Mouse (Mus musculus) stomach, embryonic 16.5 days (tissue): ENCODE results near the gene Ccdc85c. TPM values are rescaled to one million over a fixed set of nuclear protein-coding genes. Genes with fewer than 3 reads are reported as not detected.

ENCODE experiments used
- ATAC-seq: fragments of 200-750 bp; cut with Nextera tagmentation; 2 replicates; pipeline ENCODE4 v1.8.0; 2017; ENCODE audit warnings: moderate number of reproducible peaks, moderate TSS enrichment; ENCODE audit not compliant: insufficient read depth, low FRiP score
- H3K27ac ChIP-seq: fragments of 300-500 bp; sonication (generic); 2 replicates; pipeline ENCODE4 v1.5.1; 2014; ENCODE audit warnings: low read length
- H3K27me3 ChIP-seq: fragments of 300-500 bp; sonication (generic); 2 replicates; pipeline ENCODE4 v1.6.1; 2014; ENCODE audit warnings: low read length, control low read depth, mixed read lengths; ENCODE audit not compliant: control insufficient read depth, insufficient read depth
- H3K36me3 ChIP-seq: fragments of 300-500 bp; sonication (generic); 2 replicates; pipeline ENCODE4 v1.6.1; 2014; ENCODE audit warnings: low read length; ENCODE audit not compliant: control insufficient read depth, insufficient read depth
- H3K4me1 ChIP-seq: fragments of 300-500 bp; sonication (generic); 2 replicates; pipeline ENCODE4 v1.6.1; 2014; ENCODE audit warnings: low read length, control low read depth, mixed read lengths; ENCODE audit not compliant: control insufficient read depth, insufficient read depth
- H3K4me2 ChIP-seq: fragments of 300-500 bp; sonication (generic); 2 replicates; pipeline ENCODE4 v1.6.1; 2014; ENCODE audit warnings: low read depth, low read length, mixed read lengths
- H3K4me3 ChIP-seq: fragments of 300-500 bp; sonication (generic); replicated peaks from 2 replicates; pipeline ENCODE4 v1.5.1; 2014; ENCODE audit warnings: mild to moderate bottlenecking, low read length
- H3K9ac ChIP-seq: fragments of 300-500 bp; sonication (generic); 2 replicates; pipeline ENCODE4 v1.6.1; 2014; ENCODE audit warnings: low read length
- H3K9me3 ChIP-seq: fragments of 300-500 bp; sonication (generic); replicated peaks from 2 replicates; pipeline ENCODE4 v1.6.1; 2016; ENCODE audit warnings: low read length, control low read depth; ENCODE audit not compliant: control insufficient read depth
- WGBS: fragments of 180-500 bp; shearing (Covaris S2); extraction: QIAGEN DNeasy Blood & Tissue Kit; methylation state at CpG from one replicate; pipeline ENCODE4 v1.1.7; 2014; 5-methylcytosine and 5-hydroxymethylcytosine counted together
- polyA plus RNA-seq: library from polyadenylated mRNA; unstranded; fragments of >200 nt; fragmentation: Nextera tagmentation; extraction: Ambion mirVana; gene quantifications from 2 replicates; pipeline ENCODE4 v1.2.1, GENCODE M21; 2015

Gene Ccdc85c
- polyA plus RNA-seq, 1 experiment from 2014 or later: 6.9 TPM

- Histone ChIP-seq H3K36me3 (no peaks in the 10 kb centered on the region), H3K9me3 (no peaks in the 10 kb centered on the region), H3K4me3 (no peak overlapping the region), H3K27me3 (no peaks in the 10 kb centered on the region), H3K9ac (no peak overlapping the region), H3K4me2 (no peak overlapping the region), H3K4me1 (peaks cover 31% of the 10 kb centered on the region), H3K27ac (no peak overlapping the region)
- ATAC-seq: no peak
- 54% methylated on average over 8 of the region's 8 CpGs for whole genome bisulfite sequencing
These were observed 100.4 kb downstream of the Ccdc85c start for GRCm38 (mm10) chr12:108174606-108175505.

GRCm38 (mm10) chr12:108172639-108173038 is 102.6 kb downstream of the Ccdc85c start:
- ATAC-seq: no peak
- 50% methylated on average over 4 of the region's 4 CpGs for WGBS

GRCm38 (mm10) chr12:108171336-108171735 is 103.9 kb downstream of the Ccdc85c start:
- Histone ChIP-seq H3K4me2 (no peak overlapping the region), H3K9ac (no peak overlapping the region), H3K27ac (no peak overlapping the region), H3K4me3 (no peak overlapping the region), H3K9me3 (no peaks in the 10 kb centered on the region), H3K36me3 (no peaks in the 10 kb centered on the region), H3K4me1 (peaks cover 17% of the 10 kb centered on the region), H3K27me3 (no peaks in the 10 kb centered on the region)
- no peak; the same call in 1 of the 2 replicates for ATAC-seq

More at GRCm38 (mm10) chr12:108172639-108173038, 102.6 kb downstream of the Ccdc85c start:
- Histone ChIP-seq H3K9ac (no peak overlapping the region), H3K4me3 (no peak overlapping the region), H3K27me3 (no peaks in the 10 kb centered on the region), H3K27ac (no peak overlapping the region), H3K9me3 (no peaks in the 10 kb centered on the region), H3K36me3 (no peaks in the 10 kb centered on the region), H3K4me2 (no peak overlapping the region), H3K4me1 (peaks cover 30% of the 10 kb centered on the region)

- Histone ChIP-seq H3K9me3 (no peaks in the 10 kb centered on the region), H3K4me3 (no peak overlapping the region), H3K36me3 (no peaks in the 10 kb centered on the region), H3K4me1 (peaks cover 12% of the 10 kb centered on the region), H3K27ac (no peak overlapping the region), H3K27me3 (no peaks in the 10 kb centered on the region), H3K4me2 (no peak overlapping the region), H3K9ac (no peak overlapping the region)
- ATAC-seq: no peak
- WGBS: 84% methylated on average over 3 of the region's 3 CpGs
These were observed 104.8 kb downstream of the Ccdc85c start for GRCm38 (mm10) chr12:108170467-108170866.

- no peak overlapping the region for H3K4me2 ChIP-seq
- 53% methylated on average over 3 of the region's 3 CpGs for WGBS
- H3K4me3 ChIP-seq: no peak overlapping the region
- H3K9ac ChIP-seq: no peak overlapping the region
- no peaks in the 10 kb centered on the region for H3K9me3 ChIP-seq
- ATAC-seq: no peak
- H3K27ac ChIP-seq: no peak overlapping the region
- no peaks in the 10 kb centered on the region for H3K27me3 ChIP-seq
- H3K4me1 ChIP-seq: peaks cover 12% of the 10 kb centered on the region
- no peaks in the 10 kb centered on the region for H3K36me3 ChIP-seq
These were observed 106.3 kb downstream of the Ccdc85c start for GRCm38 (mm10) chr12:108168909-108169308.

- H3K27me3 ChIP-seq: no peaks in the 10 kb centered on the region
- 0 out of 2 replicates have a peak, but pooled peaks cover 5% of the 10 kb centered on the region for H3K36me3 ChIP-seq
- H3K4me1 ChIP-seq: no peaks in the 10 kb centered on the region
- 83% methylated on average over 3 of the region's 3 CpGs for WGBS
- no peak for ATAC-seq
- H3K4me3 ChIP-seq: no peak overlapping the region
- H3K27ac ChIP-seq: no peak overlapping the region
- H3K9ac ChIP-seq: no peak overlapping the region
- H3K4me2 ChIP-seq: no peak overlapping the region
- H3K9me3 ChIP-seq: no peaks in the 10 kb centered on the region
These were observed 111.5 kb downstream of the Ccdc85c start for GRCm38 (mm10) chr12:108163706-108164105.

- H3K9ac ChIP-seq: no peak overlapping the region
- no peak for ATAC-seq
- 93% methylated on average over 1 of the region's 1 CpGs for WGBS
- no peak overlapping the region for H3K4me3 ChIP-seq
- no peaks in the 10 kb centered on the region for H3K27me3 ChIP-seq
- H3K9me3 ChIP-seq: no peaks in the 10 kb centered on the region
- 0 out of 2 replicates have a peak, but pooled peaks cover 5% of the 10 kb centered on the region for H3K36me3 ChIP-seq
- H3K4me2 ChIP-seq: no peak overlapping the region
- no peaks in the 10 kb centered on the region for H3K4me1 ChIP-seq
- no peak overlapping the region for H3K27ac ChIP-seq
These were observed 113.2 kb downstream of the Ccdc85c start for GRCm38 (mm10) chr12:108162036-108162435.

- H3K4me1 ChIP-seq: no peaks in the 10 kb centered on the region
- H3K9me3 ChIP-seq: no peaks in the 10 kb centered on the region
- no peak overlapping the region for H3K4me3 ChIP-seq
- H3K27me3 ChIP-seq: no peaks in the 10 kb centered on the region
- peaks cover 8% of the 10 kb centered on the region; the same call in 1 of the 2 replicates for H3K36me3 ChIP-seq
- no peak overlapping the region for H3K27ac ChIP-seq
- ATAC-seq: no peak
- no peak overlapping the region for H3K9ac ChIP-seq
- no peak overlapping the region for H3K4me2 ChIP-seq
These were observed 115.4 kb downstream of the Ccdc85c start for GRCm38 (mm10) chr12:108159863-108160262.
